Mouse (Mus musculus) brain, embryonic 14.5 days (tissue): Measurements from ENCODE around the gene Gm4312.
"Not testable (repeated sequence)": the region's sequence is repeated elsewhere in the genome, so short reads cannot be mapped to it uniquely, and the experiment has no call there.

Experiments
- CTCF ChIP-seq: fragments of 200-500 bp; IDR thresholded peaks from 2 replicates; pipeline ENCODE4 v1.5.1; 2012; ENCODE audit warnings: inconsistent platforms, mild to moderate bottlenecking, moderate library complexity, borderline replicate concordance; ENCODE audit not compliant: insufficient read depth, insufficient read length; ENCODE audit errors: extremely low read depth
- POLR2A ChIP-seq: fragments of 200-500 bp; IDR thresholded peaks from 2 replicates; pipeline ENCODE4 v1.6.1; 2012; ENCODE audit warnings: mild to moderate bottlenecking, inconsistent platforms, borderline replicate concordance; ENCODE audit not compliant: poor library complexity, insufficient read depth, insufficient read length, severe bottlenecking; ENCODE audit errors: extremely low read depth

- TF ChIP-seq CTCF, POLR2A: not testable (repeated sequence)
Measured at GRCm38 (mm10) chr10:100402301-100402700, 19.9 kb upstream of the Gm4312 start.
